Mouse (Mus musculus) forebrain, embryonic 13.5 days (tissue): ENCODE results near the gene Sesn2. TPM values are rescaled to one million over a fixed set of nuclear protein-coding genes. Genes with fewer than 3 reads are reported as not detected.

Source experiments
- ATAC-seq: fragments of 200-750 bp; cut with Nextera tagmentation; 2 replicates; pipeline ENCODE4 v1.8.0; 2017
- H3K27ac ChIP-seq: fragments of 300-500 bp; sonication (generic); 2 replicates; pipeline ENCODE4 v1.5.1; 2015; ENCODE audit warnings: inconsistent platforms, mild to moderate bottlenecking, moderate library complexity
- H3K27me3 ChIP-seq: fragments of 300-500 bp; sonication (generic); 2 replicates; pipeline ENCODE4 v1.6.1; 2015; ENCODE audit warnings: mild to moderate bottlenecking, inconsistent platforms
- H3K36me3 ChIP-seq: fragments of 300-500 bp; sonication (generic); 2 replicates; pipeline ENCODE4 v1.6.1; 2015; ENCODE audit warnings: mild to moderate bottlenecking, inconsistent platforms; ENCODE audit not compliant: poor library complexity, severe bottlenecking
- H3K4me1 ChIP-seq: fragments of 300-500 bp; sonication (generic); 2 replicates; pipeline ENCODE4 v1.6.1; 2015; ENCODE audit warnings: inconsistent platforms
- H3K4me2 ChIP-seq: fragments of 300-500 bp; sonication (generic); 2 replicates; pipeline ENCODE4 v1.6.1; 2015; ENCODE audit warnings: inconsistent platforms, mild to moderate bottlenecking, moderate library complexity
- H3K4me3 ChIP-seq: fragments of 300-500 bp; sonication (generic); 2 replicates; pipeline ENCODE4 v1.5.1; 2015; ENCODE audit warnings: mild to moderate bottlenecking, inconsistent platforms
- H3K9ac ChIP-seq: fragments of 300-500 bp; sonication (generic); 2 replicates; pipeline ENCODE4 v1.6.1; 2015; ENCODE audit warnings: mild to moderate bottlenecking, inconsistent platforms
- H3K9me3 ChIP-seq: fragments of 300-500 bp; sonication (generic); replicated peaks from 2 replicates; pipeline ENCODE4 v1.6.1; 2016; ENCODE audit warnings: inconsistent platforms
- WGBS: fragments of 180-500 bp; shearing (Covaris S2); methylation state at CpG from one replicate; pipeline ENCODE4 v1.1.7; 2015; 5-methylcytosine and 5-hydroxymethylcytosine counted together
- polyA plus RNA-seq: library from polyadenylated mRNA; unstranded; fragments of >200 nt; fragmentation: Nextera tagmentation; extraction: Ambion mirVana; gene quantifications from 2 replicates; pipeline ENCODE4 v1.2.1, GENCODE M21; 2015

The Sesn2 gene
- polyA plus RNA-seq, 1 experiment from 2014 or later, result 6.3 TPM

- no peaks in the 10 kb centered on the region for H3K9me3 ChIP-seq
- no peak overlapping the region for H3K27ac ChIP-seq
- no peak overlapping the region for H3K4me2 ChIP-seq
- no peaks in the 10 kb centered on the region for H3K36me3 ChIP-seq
- no peak overlapping the region for H3K9ac ChIP-seq
- no peak for ATAC-seq
- H3K27me3 ChIP-seq, result peaks cover 4% of the 10 kb centered on the region; the same call in 1 of the 2 replicates
- WGBS, result 82% methylated on average over 3 of the region's 3 CpGs
- H3K4me3 ChIP-seq, result no peak overlapping the region
- H3K4me1 ChIP-seq, result peaks cover 21% of the 10 kb centered on the region
Observed at GRCm38 (mm10) chr4:132512080-132512479, 1.8 kb upstream of the Sesn2 start.

- Histone ChIP-seq H3K27me3 (peaks cover 4% of the 10 kb centered on the region; the same call in 1 of the 2 replicates), H3K4me2 (peak overlapping the region; percentile 92), H3K9ac (peak overlapping the region; percentile 76), H3K9me3 (no peaks in the 10 kb centered on the region), H3K36me3 (no peaks in the 10 kb centered on the region), H3K4me1 (peaks cover 14% of the 10 kb centered on the region), H3K4me3 (peak overlapping the region; percentile 79), H3K27ac (peak overlapping the region; percentile 46)
- ATAC-seq, result peak; percentile 71
- under 1% methylated on average over 51 of the region's 52 CpGs for WGBS
Observed at GRCm38 (mm10) chr4:132509621-132510296, 542 bp downstream of the Sesn2 start.

GRCm38 (mm10) chr4:132507210-132507609 is 3.1 kb downstream of the Sesn2 start:
- Histone ChIP-seq H3K4me2 (no peak overlapping the region), H3K36me3 (no peaks in the 10 kb centered on the region), H3K4me1 (peaks cover 9% of the 10 kb centered on the region), H3K4me3 (no peak overlapping the region), H3K9me3 (no peaks in the 10 kb centered on the region), H3K27ac (no peak overlapping the region), H3K27me3 (no peaks in the 10 kb centered on the region; the same call in 1 of the 2 replicates), H3K9ac (peak overlapping the region; percentile 26)
- 28% methylated on average over 2 of the region's 2 CpGs for WGBS
- ATAC-seq, result no peak

- Histone ChIP-seq H3K27me3 (no peaks in the 10 kb centered on the region; the same call in 1 of the 2 replicates), H3K9ac (no peak overlapping the region), H3K36me3 (no peaks in the 10 kb centered on the region), H3K4me3 (no peak overlapping the region), H3K9me3 (no peaks in the 10 kb centered on the region), H3K4me1 (peaks cover 9% of the 10 kb centered on the region), H3K27ac (no peak overlapping the region), H3K4me2 (no peak overlapping the region)
- no peak for ATAC-seq
- 75% methylated on average over 6 of the region's 6 CpGs for WGBS
Observed at GRCm38 (mm10) chr4:132506250-132506649, 4.1 kb downstream of the Sesn2 start.

GRCm38 (mm10) chr4:132505800-132506199 is 4.5 kb downstream of the Sesn2 start:
- Histone ChIP-seq H3K4me3 (no peak overlapping the region), H3K4me2 (no peak overlapping the region), H3K27ac (no peak overlapping the region), H3K27me3 (no peaks in the 10 kb centered on the region; the same call in 1 of the 2 replicates), H3K36me3 (no peaks in the 10 kb centered on the region), H3K9ac (no peak overlapping the region), H3K4me1 (peaks cover 9% of the 10 kb centered on the region), H3K9me3 (no peaks in the 10 kb centered on the region)
- no peak for ATAC-seq
- 23% methylated on average over 10 of the region's 10 CpGs for WGBS

GRCm38 (mm10) chr4:132505034-132505738 is 5.1 kb downstream of the Sesn2 start:
- Histone ChIP-seq H3K9me3 (no peaks in the 10 kb centered on the region), H3K36me3 (no peaks in the 10 kb centered on the region), H3K27ac (no peak overlapping the region), H3K4me1 (peaks cover 9% of the 10 kb centered on the region), H3K9ac (no peak overlapping the region), H3K4me2 (no peak overlapping the region), H3K27me3 (no peaks in the 10 kb centered on the region; the same call in 1 of the 2 replicates), H3K4me3 (no peak overlapping the region)
- 69% methylated on average over 6 of the region's 6 CpGs for WGBS
- no peak for ATAC-seq

GRCm38 (mm10) chr4:132503344-132503743 is 7.0 kb downstream of the Sesn2 start:
- H3K9ac ChIP-seq, result no peak overlapping the region
- WGBS, result 88% methylated on average over 11 of the region's 11 CpGs

GRCm38 (mm10) chr4:132501639-132502038 is 8.7 kb downstream of the Sesn2 start:
- H3K36me3 ChIP-seq, result peaks cover 15% of the 10 kb centered on the region
- no peak overlapping the region for H3K4me2 ChIP-seq
- H3K9ac ChIP-seq, result no peak overlapping the region
- H3K27ac ChIP-seq, result no peak overlapping the region
- WGBS, result 94% methylated on average over 6 of the region's 6 CpGs
- H3K27me3 ChIP-seq, result no peaks in the 10 kb centered on the region
- H3K4me3 ChIP-seq, result no peak overlapping the region
- no peak for ATAC-seq
- H3K9me3 ChIP-seq, result no peaks in the 10 kb centered on the region
- H3K4me1 ChIP-seq, result no peaks in the 10 kb centered on the region

More at GRCm38 (mm10) chr4:132503344-132503743, 7.0 kb downstream of the Sesn2 start:
- Histone ChIP-seq H3K27me3 (no peaks in the 10 kb centered on the region; the same call in 1 of the 2 replicates), H3K4me1 (no peaks in the 10 kb centered on the region), H3K4me3 (no peak overlapping the region), H3K4me2 (no peak overlapping the region), H3K27ac (no peak overlapping the region), H3K9me3 (no peaks in the 10 kb centered on the region), H3K36me3 (peaks cover 10% of the 10 kb centered on the region; the same call in 1 of the 2 replicates)
- no peak for ATAC-seq

- Histone ChIP-seq H3K9me3 (no peaks in the 10 kb centered on the region), H3K9ac (no peak overlapping the region)
Observed at GRCm38 (mm10) chr4:132494271-132494918, 15.9 kb downstream of the Sesn2 start.

GRCm38 (mm10) chr4:132492178-132493060 is 17.9 kb downstream of the Sesn2 start:
- Histone ChIP-seq H3K27ac (peak overlapping the region; percentile 15; the same call in 1 of the 2 replicates), H3K36me3 (peaks cover 7% of the 10 kb centered on the region; the same call in 1 of the 2 replicates), H3K9ac (no peak overlapping the region), H3K9me3 (no peaks in the 10 kb centered on the region), H3K27me3 (no peaks in the 10 kb centered on the region), H3K4me1 (peaks cover 9% of the 10 kb centered on the region), H3K4me3 (no peak overlapping the region), H3K4me2 (no peak overlapping the region)
- ATAC-seq, result no peak
- WGBS, result 70% methylated on average over 10 of the region's 10 CpGs

More at GRCm38 (mm10) chr4:132494271-132494918, 15.9 kb downstream of the Sesn2 start:
- Histone ChIP-seq H3K4me2 (no peak overlapping the region), H3K27me3 (no peaks in the 10 kb centered on the region), H3K36me3 (peaks cover 17% of the 10 kb centered on the region), H3K27ac (no peak overlapping the region), H3K4me1 (peaks cover 9% of the 10 kb centered on the region), H3K4me3 (no peak overlapping the region)
- ATAC-seq, result no peak
- 92% methylated on average over 20 of the region's 20 CpGs for WGBS

- H3K4me1 ChIP-seq, result peaks cover 9% of the 10 kb centered on the region
- H3K9ac ChIP-seq, result no peak overlapping the region
- WGBS, result 91% methylated on average over 6 of the region's 6 CpGs
- H3K4me2 ChIP-seq, result no peak overlapping the region
- ATAC-seq, result no peak
- peaks cover 3% of the 10 kb centered on the region; the same call in 1 of the 2 replicates for H3K36me3 ChIP-seq
- H3K27ac ChIP-seq, result 0 out of 2 replicates have a peak overlapping the region, but pooled peaks have one; percentile 15
- no peak overlapping the region for H3K4me3 ChIP-seq
- H3K27me3 ChIP-seq, result no peaks in the 10 kb centered on the region
- H3K9me3 ChIP-seq, result no peaks in the 10 kb centered on the region
Observed at GRCm38 (mm10) chr4:132491748-132492147, 18.6 kb downstream of the Sesn2 start.
